Mouse (Mus musculus) erythroblast, embryonic 14.5 days (primary cell): ENCODE measurements around the gene Alk.

ENCODE experiments used
- GATA1 ChIP-seq: IDR thresholded peaks from 2 replicates; pipeline ENCODE4 v1.6.1; 2012; ENCODE audit warnings: low read length, inconsistent platforms, mixed read lengths
- TAL1 ChIP-seq: IDR thresholded peaks from 3 replicates; pipeline ENCODE4 v1.6.1; 2012; ENCODE audit warnings: low read length, inconsistent platforms, mixed read lengths

GRCm38 (mm10) chr17:72640095-72640494 is 35.7 kb upstream of the Alk start:
- TF ChIP-seq GATA1, result no peak
- TF ChIP-seq TAL1, result no peak
